21 mouse cellular contexts compared by ENCODE assay signal in genomic region chr11:44654340-44655019, GRCm38 (mm10). TPM values are rescaled to one million over a fixed set of nuclear protein-coding genes. Genes with fewer than 3 reads are reported as not detected.
DNase-seq lines count a peak whose midpoint lies in the region; ATAC-seq and TF ChIP-seq lines count a peak whose summit lies in the region.
"Had no signal": no experiment of that assay in that cellular context is flagged by ENCODE, and none has a peak within 500 bp of the region (broad histone marks: within the 10 kb centered on the region; RNA-seq: fewer than 3 reads in every experiment).

No protein-coding gene starts in this region.

- DNase-seq in forebrain, embryonic 11.5 days (ENCODE audit: low spot score): no peak
- peak; percentile 25 for DNase-seq in hindbrain, embryonic 11.5 days (ENCODE audit: low spot score)
- peak; percentile 33 for DNase-seq in midbrain, embryonic 10.5 days (ENCODE audit: low spot score)
- DNase-seq in right cerebral cortex, adult 2 months (ENCODE audit: low spot score in 2 of 2): no peak
- DNase-seq in gastrocnemius, adult 2 months: no peak
- DNase-seq in lung, postnatal 36 days: no peak
- DNase-seq: adrenal gland, postnatal 10 days; cerebellum, adult 9-10 months; forebrain, postnatal 0 days; heart, adult 2 months; kidney, adult 18-20 months; kidney, postnatal 14 days; lung, postnatal 14 days; thymus, adult 2 months had no signal

- intact Hi-C loops in gastrocnemius, adult 2 months (cut with DNase I): no loop called here

- H3K9ac ChIP-seq in forebrain, embryonic 11.5 days (ENCODE audit: low read length): no peak overlapping the region
- no peak overlapping the region for H3K9ac ChIP-seq in forebrain, embryonic 13.5 days
- H3K9ac ChIP-seq in hindbrain, embryonic 11.5 days (ENCODE audit: low read depth, low read length): no peak overlapping the region
- H3K9ac ChIP-seq in neural tube, embryonic 14.5 days (replicated peaks; ENCODE audit: low read depth, low read length): no peak overlapping the region
- H3K9ac ChIP-seq: forebrain, postnatal 0 days; heart, embryonic 15.5 days; limb, embryonic 13.5 days; liver, embryonic 14.5 days had no signal

- TF ChIP-seq CTCF in gastrocnemius, adult 2 months (IDR thresholded peaks at IDR 0.05): no peak

- H3K27me3 ChIP-seq in forebrain, embryonic 11.5 days (ENCODE audit: control insufficient read depth, insufficient read depth, low read length): peaks cover 2% of the 10 kb centered on the region; the same call in 1 of the 2 replicates
- peaks cover 53% of the 10 kb centered on the region for H3K27me3 ChIP-seq in forebrain, embryonic 13.5 days
- no peaks in the 10 kb centered on the region for H3K27me3 ChIP-seq in hindbrain, embryonic 11.5 days (ENCODE audit: control insufficient read depth, insufficient read depth, low read length)
- H3K27me3 ChIP-seq in midbrain, embryonic 10.5 days (ENCODE audit: low read depth, poor library complexity, severe bottlenecking): peaks cover 9% of the 10 kb centered on the region; the same call in 1 of the 2 replicates
- H3K27me3 ChIP-seq in neural tube, embryonic 14.5 days (ENCODE audit: control insufficient read depth, insufficient read depth, low read length): no peaks in the 10 kb centered on the region
- H3K27me3 ChIP-seq: heart, embryonic 15.5 days; limb, embryonic 13.5 days had no signal

- no peaks in the 10 kb centered on the region for H3K9me3 ChIP-seq in forebrain, embryonic 11.5 days (ENCODE audit: control insufficient read depth, low read length)
- no peaks in the 10 kb centered on the region for H3K9me3 ChIP-seq in forebrain, embryonic 13.5 days (replicated peaks)
- no peaks in the 10 kb centered on the region for H3K9me3 ChIP-seq in hindbrain, embryonic 11.5 days (ENCODE audit: control insufficient read depth, low read length)
- no peaks in the 10 kb centered on the region for H3K9me3 ChIP-seq in midbrain, embryonic 10.5 days (replicated peaks)
- H3K9me3 ChIP-seq in neural tube, embryonic 14.5 days (ENCODE audit: control insufficient read depth, low read length): no peaks in the 10 kb centered on the region
- H3K9me3 ChIP-seq: heart, embryonic 15.5 days; limb, embryonic 13.5 days had no signal

- no peaks in the 10 kb centered on the region for H3K36me3 ChIP-seq in forebrain, embryonic 11.5 days (ENCODE audit: control insufficient read depth, insufficient read depth, low read length)
- no peaks in the 10 kb centered on the region for H3K36me3 ChIP-seq in forebrain, embryonic 13.5 days (ENCODE audit: poor library complexity, severe bottlenecking)
- H3K36me3 ChIP-seq in hindbrain, embryonic 11.5 days (ENCODE audit: control insufficient read depth, insufficient read depth, low read length): no peaks in the 10 kb centered on the region
- H3K36me3 ChIP-seq in midbrain, embryonic 10.5 days: no peaks in the 10 kb centered on the region
- no peaks in the 10 kb centered on the region for H3K36me3 ChIP-seq in neural tube, embryonic 14.5 days (ENCODE audit: control insufficient read depth, insufficient read depth, low read length)
- H3K36me3 ChIP-seq: heart, embryonic 15.5 days; limb, embryonic 13.5 days had no signal

- H3K27ac ChIP-seq in forebrain, embryonic 11.5 days (ENCODE audit: low read depth, low read length): no peak overlapping the region
- no peak overlapping the region for H3K27ac ChIP-seq in forebrain, embryonic 13.5 days
- H3K27ac ChIP-seq in hindbrain, embryonic 11.5 days (ENCODE audit: low read depth, low read length): peak overlapping the region; percentile 58
- peak overlapping the region; percentile 75 for H3K27ac ChIP-seq in midbrain, embryonic 10.5 days (replicated peaks)
- peak overlapping the region; percentile 39; the same call in 1 of the 2 replicates for H3K27ac ChIP-seq in neural tube, embryonic 14.5 days (ENCODE audit: low read depth, low read length)
- H3K27ac ChIP-seq in gastrocnemius, adult 2 months: no peak overlapping the region
- H3K27ac ChIP-seq: heart, adult 2 months; heart, embryonic 15.5 days; left cerebral cortex, adult 2 months; liver, embryonic 14.5 days had no signal

- H3K4me3 ChIP-seq in forebrain, embryonic 11.5 days (ENCODE audit: low read depth, low read length): no peak overlapping the region
- no peak overlapping the region for H3K4me3 ChIP-seq in forebrain, embryonic 13.5 days
- no peak overlapping the region for H3K4me3 ChIP-seq in hindbrain, embryonic 11.5 days (ENCODE audit: low read depth, low read length)
- no peak overlapping the region for H3K4me3 ChIP-seq in midbrain, embryonic 10.5 days
- H3K4me3 ChIP-seq in neural tube, embryonic 14.5 days (ENCODE audit: low read depth, low read length): no peak overlapping the region
- H3K4me3 ChIP-seq in gastrocnemius, adult 2 months: no peak overlapping the region
- H3K4me3 ChIP-seq: heart, adult 2 months; heart, embryonic 15.5 days; left cerebral cortex, adult 2 months; limb, embryonic 13.5 days had no signal

- ATAC-seq in forebrain, embryonic 11.5 days (replicated peaks; ENCODE audit: low FRiP score): peak; percentile 60; the same call in 1 of the 2 replicates
- no peak for ATAC-seq in forebrain, embryonic 13.5 days
- ATAC-seq in hindbrain, embryonic 11.5 days (ENCODE audit: low FRiP score): peak; percentile 28; the same call in 1 of the 2 replicates
- 0 out of 2 replicates have a peak, but pooled peaks have one; percentile 14 for ATAC-seq in neural tube, embryonic 14.5 days (ENCODE audit: low read depth)
- ATAC-seq: forebrain, postnatal 0 days had no signal

- H3K4me1 ChIP-seq in forebrain, embryonic 11.5 days (replicated peaks; ENCODE audit: control insufficient read depth, insufficient read depth, low read length): peaks cover 11% of the 10 kb centered on the region
- peaks cover 27% of the 10 kb centered on the region for H3K4me1 ChIP-seq in forebrain, embryonic 13.5 days
- peaks cover 9% of the 10 kb centered on the region for H3K4me1 ChIP-seq in hindbrain, embryonic 11.5 days (replicated peaks; ENCODE audit: control insufficient read depth, insufficient read depth, low read length)
- peaks cover 71% of the 10 kb centered on the region for H3K4me1 ChIP-seq in midbrain, embryonic 10.5 days
- H3K4me1 ChIP-seq in neural tube, embryonic 14.5 days (ENCODE audit: control insufficient read depth, insufficient read depth, low read length): peaks cover 30% of the 10 kb centered on the region
- H3K4me1 ChIP-seq: heart, embryonic 15.5 days had no signal

- H3K4me2 ChIP-seq in forebrain, embryonic 11.5 days (ENCODE audit: low read depth, low read length, severe bottlenecking): 0 out of 2 replicates have a peak overlapping the region, but pooled peaks have one; percentile 12
- H3K4me2 ChIP-seq in forebrain, embryonic 13.5 days: no peak overlapping the region
- no peak overlapping the region for H3K4me2 ChIP-seq in hindbrain, embryonic 11.5 days (replicated peaks; ENCODE audit: low read depth, low read length)
- H3K4me2 ChIP-seq in neural tube, embryonic 14.5 days (ENCODE audit: low read depth, low read length): no peak overlapping the region
- H3K4me2 ChIP-seq: heart, embryonic 15.5 days had no signal

- WGBS in forebrain, embryonic 11.5 days: 10% methylated on average over 8 of the region's 8 CpGs
- WGBS in forebrain, embryonic 13.5 days: 10% methylated on average over 8 of the region's 8 CpGs
- 47% methylated on average over 8 of the region's 8 CpGs for WGBS in hindbrain, embryonic 11.5 days
- 34% methylated on average over 8 of the region's 8 CpGs for WGBS in midbrain, embryonic 10.5 days
- WGBS in neural tube, embryonic 14.5 days: 37% methylated on average over 8 of the region's 8 CpGs

RNA-seq across cellular contexts. Expression of gene Ebf1, which starts 37.4 kb away (rescaled TPM):
- polyA plus RNA-seq in forebrain, embryonic 11.5 days (2014; fragmentation: Nextera tagmentation; extraction: Ambion mirVana): 17.5 and 21.3 TPM in 2 replicates
- 30.7 and 36.4 TPM in 2 replicates for polyA plus RNA-seq in forebrain, embryonic 13.5 days (2015; fragmentation: Nextera tagmentation; extraction: Ambion mirVana)
- polyA plus RNA-seq in hindbrain, embryonic 11.5 days (2014; fragmentation: Nextera tagmentation; extraction: Ambion mirVana): 102 and 111 TPM in 2 replicates
- 31.8 and 49.2 TPM in 2 replicates for polyA plus RNA-seq in midbrain, embryonic 10.5 days (2016; fragmentation: Nextera tagmentation; extraction: Ambion mirVana)
- 194 and 226 TPM in 2 replicates for polyA plus RNA-seq in neural tube, embryonic 14.5 days (2014; fragmentation: Nextera tagmentation; extraction: Ambion mirVana)
- total RNA-seq in gastrocnemius, adult 2 months (2021): 10 to 100 TPM in 1 of 2 experiments, 1 to 10 TPM in 1; 9.4 to 10.3 TPM
- total RNA-seq: hematopoietic stem cell, adult 5-6 weeks had no signal

Comparison
In these comparisons a context has a peak if more than half of its experiments do, and no peak if none do; other contexts are left out.
1. DNase-seq: peak in hindbrain, embryonic 11.5 days (single experiment) and midbrain, embryonic 10.5 days (single experiment); none in forebrain, embryonic 11.5 days (single experiment), right cerebral cortex, adult 2 months (0 of 2), gastrocnemius, adult 2 months (single experiment) and lung, postnatal 36 days (single experiment).
2. H3K27ac ChIP-seq: peak in hindbrain, embryonic 11.5 days (single experiment), midbrain, embryonic 10.5 days (single experiment) and neural tube, embryonic 14.5 days (single experiment); none in forebrain, embryonic 11.5 days (single experiment), forebrain, embryonic 13.5 days (single experiment) and gastrocnemius, adult 2 months (single experiment).